Mouse (Mus musculus) midbrain, embryonic 12.5 days (tissue): Measurements from ENCODE around the gene Xirp1. TPM values are rescaled to one million over a fixed set of nuclear protein-coding genes. Genes with fewer than 3 reads are reported as not detected.

ENCODE experiments used
- ATAC-seq: fragments of 200-750 bp; cut with Nextera tagmentation; 2 replicates; pipeline ENCODE4 v1.8.0; 2017; ENCODE audit warnings: low read depth, moderate TSS enrichment, moderate library complexity; ENCODE audit not compliant: low FRiP score
- H3K27ac ChIP-seq: fragments of 300-500 bp; sonication (generic); replicated peaks from 2 replicates; pipeline ENCODE4 v1.5.1; 2016; ENCODE audit warnings: mild to moderate bottlenecking
- H3K27me3 ChIP-seq: fragments of 300-500 bp; sonication (generic); 2 replicates; pipeline ENCODE4 v1.6.1; 2016; ENCODE audit warnings: mild to moderate bottlenecking
- H3K36me3 ChIP-seq: fragments of 300-500 bp; sonication (generic); 2 replicates; pipeline ENCODE4 v1.6.1; 2016
- H3K4me1 ChIP-seq: fragments of 300-500 bp; sonication (generic); 2 replicates; pipeline ENCODE4 v1.6.1; 2016
- H3K4me2 ChIP-seq: fragments of 300-500 bp; sonication (generic); replicated peaks from 2 replicates; pipeline ENCODE4 v1.6.1; 2016; ENCODE audit warnings: mild to moderate bottlenecking, moderate library complexity
- H3K4me3 ChIP-seq: fragments of 300-500 bp; sonication (generic); 2 replicates; pipeline ENCODE4 v1.5.1; 2016; ENCODE audit warnings: mild to moderate bottlenecking
- H3K9ac ChIP-seq: fragments of 300-500 bp; sonication (generic); replicated peaks from 2 replicates; pipeline ENCODE4 v1.6.1; 2016; ENCODE audit warnings: mild to moderate bottlenecking, moderate library complexity
- H3K9me3 ChIP-seq: fragments of 300-500 bp; sonication (generic); 2 replicates; pipeline ENCODE4 v1.6.1; 2016; ENCODE audit warnings: mild to moderate bottlenecking
- WGBS: fragments of 180-500 bp; shearing (Covaris S2); methylation state at CpG from one replicate; pipeline ENCODE4 v1.1.7; 2016; 5-methylcytosine and 5-hydroxymethylcytosine counted together
- polyA plus RNA-seq: library from polyadenylated mRNA; unstranded; fragments of >200 nt; fragmentation: Nextera tagmentation; extraction: Ambion mirVana; gene quantifications from 2 replicates; pipeline ENCODE4 v1.2.1, GENCODE M21; 2016

Xirp1 gene
- polyA plus RNA-seq, 1 experiment from 2014 or later: not detected

GRCm38 (mm10) chr9:119976704-119977556 lies 46.5 kb downstream of the Xirp1 start:
- Histone ChIP-seq H3K9ac (no peak overlapping the region), H3K27me3 (no peaks in the 10 kb centered on the region; the same call in 1 of the 2 replicates), H3K4me1 (peaks cover 34% of the 10 kb centered on the region), H3K9me3 (no peaks in the 10 kb centered on the region), H3K27ac (no peak overlapping the region), H3K4me2 (no peak overlapping the region), H3K36me3 (no peaks in the 10 kb centered on the region), H3K4me3 (no peak overlapping the region)
- no peak for ATAC-seq
- 63% methylated on average over 17 of the region's 17 CpGs for WGBS

- Histone ChIP-seq H3K4me2 (no peak overlapping the region), H3K27me3 (no peaks in the 10 kb centered on the region), H3K4me3 (no peak overlapping the region), H3K27ac (no peak overlapping the region), H3K4me1 (peaks cover 18% of the 10 kb centered on the region; the same call in 1 of the 2 replicates), H3K9me3 (no peaks in the 10 kb centered on the region), H3K36me3 (no peaks in the 10 kb centered on the region), H3K9ac (no peak overlapping the region)
- 96% methylated on average over 4 of the region's 4 CpGs for WGBS
- no peak for ATAC-seq
Measured at GRCm38 (mm10) chr9:119975286-119975685, 48.1 kb downstream of the Xirp1 start.

GRCm38 (mm10) chr9:119974609-119975008 lies 48.8 kb downstream of the Xirp1 start:
- Histone ChIP-seq H3K36me3 (no peaks in the 10 kb centered on the region), H3K4me3 (no peak overlapping the region), H3K4me1 (peaks cover 18% of the 10 kb centered on the region; the same call in 1 of the 2 replicates), H3K4me2 (no peak overlapping the region), H3K27ac (no peak overlapping the region), H3K9me3 (no peaks in the 10 kb centered on the region), H3K27me3 (no peaks in the 10 kb centered on the region), H3K9ac (no peak overlapping the region)
- no peak for ATAC-seq
- 82% methylated on average over 5 of the region's 5 CpGs for WGBS

- Histone ChIP-seq H3K27me3 (no peaks in the 10 kb centered on the region), H3K36me3 (no peaks in the 10 kb centered on the region), H3K27ac (no peak overlapping the region), H3K9ac (no peak overlapping the region), H3K4me1 (peaks cover 18% of the 10 kb centered on the region; the same call in 1 of the 2 replicates), H3K4me3 (no peak overlapping the region), H3K4me2 (no peak overlapping the region), H3K9me3 (no peaks in the 10 kb centered on the region)
- 92% methylated on average over 27 of the region's 27 CpGs for WGBS
- no peak for ATAC-seq
Measured at GRCm38 (mm10) chr9:119973869-119974520, 49.4 kb downstream of the Xirp1 start.

GRCm38 (mm10) chr9:119973281-119973680 lies 50.1 kb downstream of the Xirp1 start:
- no peak overlapping the region for H3K4me2 ChIP-seq
- no peaks in the 10 kb centered on the region for H3K9me3 ChIP-seq
- H3K4me1 ChIP-seq: peaks cover 13% of the 10 kb centered on the region; the same call in 1 of the 2 replicates
- H3K4me3 ChIP-seq: no peak overlapping the region
- H3K36me3 ChIP-seq: no peaks in the 10 kb centered on the region
- 95% methylated on average over 23 of the region's 23 CpGs for WGBS
- H3K9ac ChIP-seq: no peak overlapping the region
- H3K27ac ChIP-seq: no peak overlapping the region
- ATAC-seq: no peak
- H3K27me3 ChIP-seq: no peaks in the 10 kb centered on the region

GRCm38 (mm10) chr9:119972582-119972981 lies 50.8 kb downstream of the Xirp1 start:
- ATAC-seq: no peak
- WGBS: 92% methylated on average over 12 of the region's 12 CpGs
- 0 out of 2 replicates have a peak, but pooled peaks cover 2% of the 10 kb centered on the region for H3K27me3 ChIP-seq
- no peak overlapping the region for H3K9ac ChIP-seq
- H3K4me1 ChIP-seq: peaks cover 7% of the 10 kb centered on the region; the same call in 1 of the 2 replicates
- no peak overlapping the region for H3K4me3 ChIP-seq
- no peaks in the 10 kb centered on the region for H3K36me3 ChIP-seq
- H3K9me3 ChIP-seq: no peaks in the 10 kb centered on the region
- no peak overlapping the region for H3K4me2 ChIP-seq
- no peak overlapping the region for H3K27ac ChIP-seq

- Histone ChIP-seq H3K4me3 (no peak overlapping the region), H3K4me1 (peaks cover 3% of the 10 kb centered on the region; the same call in 1 of the 2 replicates), H3K27ac (no peak overlapping the region), H3K27me3 (0 out of 2 replicates have a peak, but pooled peaks cover 5% of the 10 kb centered on the region), H3K9me3 (no peaks in the 10 kb centered on the region), H3K4me2 (no peak overlapping the region), H3K9ac (no peak overlapping the region), H3K36me3 (no peaks in the 10 kb centered on the region)
- WGBS: 92% methylated on average over 10 of the region's 10 CpGs
- ATAC-seq: no peak
Measured at GRCm38 (mm10) chr9:119972166-119972565, 51.2 kb downstream of the Xirp1 start.

GRCm38 (mm10) chr9:119970763-119971656 lies 52.4 kb downstream of the Xirp1 start:
- no peaks in the 10 kb centered on the region for H3K36me3 ChIP-seq
- H3K9me3 ChIP-seq: no peaks in the 10 kb centered on the region
- 88% methylated on average over 7 of the region's 7 CpGs for WGBS
- H3K27ac ChIP-seq: no peak overlapping the region
- no peak for ATAC-seq
- H3K4me2 ChIP-seq: no peak overlapping the region
- H3K9ac ChIP-seq: no peak overlapping the region
- H3K27me3 ChIP-seq: 0 out of 2 replicates have a peak, but pooled peaks cover 5% of the 10 kb centered on the region
- no peaks in the 10 kb centered on the region for H3K4me1 ChIP-seq
- no peak overlapping the region for H3K4me3 ChIP-seq

GRCm38 (mm10) chr9:119970221-119970620 lies 53.2 kb downstream of the Xirp1 start:
- WGBS: 54% methylated on average over 6 of the region's 6 CpGs

GRCm38 (mm10) chr9:119969811-119970210 lies 53.6 kb downstream of the Xirp1 start:
- Histone ChIP-seq H3K9me3 (no peaks in the 10 kb centered on the region), H3K36me3 (no peaks in the 10 kb centered on the region), H3K9ac (no peak overlapping the region), H3K27me3 (0 out of 2 replicates have a peak, but pooled peaks cover 5% of the 10 kb centered on the region), H3K4me1 (no peaks in the 10 kb centered on the region), H3K4me2 (no peak overlapping the region), H3K27ac (no peak overlapping the region), H3K4me3 (no peak overlapping the region)
- ATAC-seq: no peak
- WGBS: 85% methylated on average over 7 of the region's 7 CpGs

More at GRCm38 (mm10) chr9:119970221-119970620, 53.2 kb downstream of the Xirp1 start:
- ATAC-seq: no peak
- H3K27ac ChIP-seq: no peak overlapping the region
- no peak overlapping the region for H3K4me3 ChIP-seq
- no peaks in the 10 kb centered on the region for H3K9me3 ChIP-seq
- H3K9ac ChIP-seq: no peak overlapping the region
- no peak overlapping the region for H3K4me2 ChIP-seq
- H3K36me3 ChIP-seq: no peaks in the 10 kb centered on the region
- no peaks in the 10 kb centered on the region for H3K4me1 ChIP-seq
- 0 out of 2 replicates have a peak, but pooled peaks cover 5% of the 10 kb centered on the region for H3K27me3 ChIP-seq

GRCm38 (mm10) chr9:119966221-119966910 lies 57.0 kb downstream of the Xirp1 start:
- WGBS: 91% methylated on average over 26 of the region's 26 CpGs
- Histone ChIP-seq H3K4me2 (no peak overlapping the region), H3K9ac (no peak overlapping the region), H3K9me3 (no peaks in the 10 kb centered on the region), H3K4me3 (no peak overlapping the region), H3K27ac (no peak overlapping the region), H3K4me1 (peaks cover 5% of the 10 kb centered on the region), H3K36me3 (no peaks in the 10 kb centered on the region), H3K27me3 (peaks cover 12% of the 10 kb centered on the region; the same call in 1 of the 2 replicates)
- ATAC-seq: no peak
